Mouse (Mus musculus) right cerebral cortex, postnatal 10 days (tissue): ENCODE data around the gene Rad51b.
A peak's percentile ranks its signal among the peaks of the same experiment; 100 is the strongest.

Experiments used
- DNase-seq, 2 experiments: peaks; one replicate each; pipeline ENCODE4 v3.0.0; 2021; ENCODE audit warnings: low spot score in 2 of 2

The Rad51b gene

GRCm38 (mm10) chr12:79437572-79437971 lies 140.5 kb downstream of the Rad51b start:
- DNase-seq: no peak

GRCm38 (mm10) chr12:79439961-79440360 lies 142.9 kb downstream of the Rad51b start:
- DNase-seq: no peak

- DNase-seq: no peak
Measured at GRCm38 (mm10) chr12:79441210-79442005, 144.3 kb downstream of the Rad51b start.

- DNase-seq: no peak
Measured at GRCm38 (mm10) chr12:79442126-79442525, 145.0 kb downstream of the Rad51b start.

GRCm38 (mm10) chr12:79442836-79443390 lies 145.8 kb downstream of the Rad51b start:
- no peak for DNase-seq

- no peak for DNase-seq
Measured at GRCm38 (mm10) chr12:79444646-79445045, 147.6 kb downstream of the Rad51b start.

GRCm38 (mm10) chr12:79447039-79447438 lies 150.0 kb downstream of the Rad51b start:
- DNase-seq: no peak

- no peak for DNase-seq
Measured at GRCm38 (mm10) chr12:79449817-79450411, 152.8 kb downstream of the Rad51b start.

GRCm38 (mm10) chr12:79452882-79453281 lies 155.8 kb downstream of the Rad51b start:
- DNase-seq: no peak

GRCm38 (mm10) chr12:79454017-79454416 lies 156.9 kb downstream of the Rad51b start:
- no peak for DNase-seq

GRCm38 (mm10) chr12:79455061-79455847 lies 158.2 kb downstream of the Rad51b start:
- no peak for DNase-seq

- DNase-seq: no peak
Measured at GRCm38 (mm10) chr12:79455848-79456164, 158.7 kb downstream of the Rad51b start.

GRCm38 (mm10) chr12:79456251-79456650 lies 159.2 kb downstream of the Rad51b start:
- no peak for DNase-seq

- no peak for DNase-seq
Measured at GRCm38 (mm10) chr12:79463371-79463770, 166.3 kb downstream of the Rad51b start.

GRCm38 (mm10) chr12:79470113-79470512 lies 173.0 kb downstream of the Rad51b start:
- DNase-seq: no peak

- no peak for DNase-seq
Measured at GRCm38 (mm10) chr12:79471868-79472267, 174.8 kb downstream of the Rad51b start.

GRCm38 (mm10) chr12:79476413-79477046 lies 179.4 kb downstream of the Rad51b start:
- no peak for DNase-seq

GRCm38 (mm10) chr12:79478816-79479215 lies 181.7 kb downstream of the Rad51b start:
- no peak for DNase-seq

- no peak for DNase-seq
Measured at GRCm38 (mm10) chr12:79485501-79485900, 188.4 kb downstream of the Rad51b start.

GRCm38 (mm10) chr12:79488590-79489242 lies 191.6 kb downstream of the Rad51b start:
- peak; percentile 59 to 77 for DNase-seq

GRCm38 (mm10) chr12:79490626-79491025 lies 193.5 kb downstream of the Rad51b start:
- DNase-seq: no peak
